Mouse (Mus musculus) mammary gland, adult 2 months (tissue): ENCODE measurements around the gene Gm10283. TPM values are rescaled to one million over a fixed set of nuclear protein-coding genes. Genes with fewer than 3 reads are reported as not detected.

ENCODE experiments used
- polyA plus RNA-seq: library from polyadenylated mRNA; depleted of rRNA; stranded (reverse); fragments of >200 nt; gene quantifications from 2 replicates; pipeline ENCODE4 v1.2.3, GENCODE M21; 2012; ENCODE audit warnings: low replicate concordance; rRNA removed

Gm10283 gene
- not detected in 2 replicates for polyA plus RNA-seq

GRCm38 (mm10) chr8:60503098-60503497 lies at the start of gene Gm10283:
Gene Gm10283, minus strand, starts transcription at chr8:60503198.

GRCm38 (mm10) chr8:60505653-60506521 lies 2.9 kb upstream of the Gm10283 start, which contains the start of gene Aadat:
Gene Aadat, plus strand, starts transcription at chr8:60505932.

Other genes starting within 250 kb of the Gm10283 start
- gene Aadat, start 2.7 kb upstream of the Gm10283 start, polyA plus RNA-seq = 0.60 TPM in 1 of 2 replicates, not detected in the other
- 0.38 and 3.1 TPM in 2 replicates for gene Mfap3l, start 129.6 kb upstream of the Gm10283 start, polyA plus RNA-seq